Mouse (Mus musculus): ENCODE results near the gene Uts2b. TPM values are rescaled to one million over a fixed set of nuclear protein-coding genes. Genes with fewer than 3 reads are reported as not detected.

Gene Uts2b
- polyA plus RNA-seq (2017; shearing (Covaris generic)): not detected

GRCm38 (mm10) chr16:27370191-27370590 is at the start of gene Uts2b:
Gene Uts2b, minus strand, starts transcription at chr16:27370239.

GRCm38 (mm10) chr16:27388761-27389451 is 18.9 kb upstream of the Uts2b start, which contains the start of gene Ccdc50:
Gene Ccdc50, plus strand, starts transcription at chr16:27388869.

GRCm38 (mm10) chr16:27307189-27307588 is 62.9 kb downstream of the Uts2b start, which contains the start of gene Ostn:
Gene Ostn, plus strand, starts transcription at chr16:27307489.

Other genes with a start within 250 kb of the Uts2b start
- gene Ostn, start 62.8 kb downstream of the Uts2b start, polyA plus RNA-seq (2017; shearing (Covaris generic)): not detected
- gene Ccdc50, start 18.6 kb upstream of the Uts2b start, polyA plus RNA-seq (2017; shearing (Covaris generic)): 38.7 TPM